Mouse (Mus musculus) adrenal gland, postnatal 14 days (tissue): Measurements from ENCODE around the gene Hist1h3g. TPM values are rescaled to one million over a fixed set of nuclear protein-coding genes. Genes with fewer than 3 reads are reported as not detected.
A peak's percentile ranks its signal among the peaks of the same experiment; 100 is the strongest.

ENCODE experiments used
- DNase-seq: peaks from one replicate; pipeline ENCODE4 v3.0.0; 2021; ENCODE audit warnings: mixed read lengths
- total RNA-seq: library from RNA; stranded (reverse); gene quantifications from 2 replicates; pipeline ENCODE4 v1.2.3, GENCODE M21; 2021

Hist1h3g gene
- total RNA-seq, 1 experiment from 2014 or later: 80.0 TPM

- DNase-seq: no peak
These were observed 19.2 kb upstream of the Hist1h3g start for GRCm38 (mm10) chr13:23515826-23516620.

GRCm38 (mm10) chr13:23516822-23517602 is 18.2 kb upstream of the Hist1h3g start:
- DNase-seq: peak; percentile 80

- peak; percentile 90 for DNase-seq
These were observed 17.5 kb upstream of the Hist1h3g start for GRCm38 (mm10) chr13:23517603-23518294.

- no peak for DNase-seq
These were observed 17.0 kb upstream of the Hist1h3g start for GRCm38 (mm10) chr13:23518295-23518603.

DNA sequence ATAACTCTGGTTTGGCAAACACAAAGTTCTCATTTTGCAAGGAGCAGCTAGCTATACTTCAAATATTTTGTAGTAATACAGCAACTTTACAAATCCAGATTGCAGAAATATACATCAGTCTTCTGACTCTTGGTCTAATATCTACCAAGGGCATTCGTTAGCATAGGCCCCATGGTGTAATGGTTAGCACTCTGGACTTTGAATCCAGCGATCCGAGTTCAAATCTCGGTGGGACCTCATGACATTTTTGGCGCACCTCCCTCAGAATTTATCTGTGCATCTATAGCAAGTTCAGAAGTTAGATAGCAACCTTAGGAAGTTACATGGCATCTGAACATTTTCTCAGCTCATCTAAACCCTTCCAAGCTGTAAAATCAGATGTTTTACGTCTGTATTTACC is 16.3 kb upstream of the Hist1h3g start:
- peak; percentile 84 for DNase-seq

- peak; percentile 85 for DNase-seq
These were observed 15.8 kb upstream of the Hist1h3g start for GRCm38 (mm10) chr13:23519416-23519815.

GRCm38 (mm10) chr13:23521703-23522102 is 13.5 kb upstream of the Hist1h3g start:
- peak; percentile 89 for DNase-seq

- no peak for DNase-seq
These were observed 11.2 kb upstream of the Hist1h3g start for GRCm38 (mm10) chr13:23523976-23524375.

GRCm38 (mm10) chr13:23524654-23525053 is 10.6 kb upstream of the Hist1h3g start:
- peak; percentile 87 for DNase-seq

- DNase-seq: no peak
These were observed 9.3 kb upstream of the Hist1h3g start for GRCm38 (mm10) chr13:23525901-23526300.

DNA sequence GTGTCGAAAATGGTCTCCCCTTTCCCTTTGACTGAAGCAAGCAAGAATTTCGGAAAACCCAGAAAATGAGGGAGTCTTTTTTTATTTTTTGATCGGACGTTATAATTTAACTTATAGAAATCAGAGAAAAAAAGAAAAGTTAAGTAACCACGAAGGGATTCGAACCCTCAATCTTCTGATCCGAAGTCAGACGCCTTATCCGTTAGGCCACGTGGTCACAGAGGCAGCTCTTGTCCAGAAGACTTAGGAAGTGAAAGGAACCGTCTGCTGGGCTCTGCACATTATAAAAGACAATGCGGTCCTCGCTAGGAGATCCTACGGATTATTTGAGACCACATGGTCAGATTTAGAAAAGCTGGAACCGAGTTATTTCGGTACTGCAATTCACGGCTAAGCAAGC is 8.9 kb upstream of the Hist1h3g start:
- peak; percentile 93 for DNase-seq

DNA sequence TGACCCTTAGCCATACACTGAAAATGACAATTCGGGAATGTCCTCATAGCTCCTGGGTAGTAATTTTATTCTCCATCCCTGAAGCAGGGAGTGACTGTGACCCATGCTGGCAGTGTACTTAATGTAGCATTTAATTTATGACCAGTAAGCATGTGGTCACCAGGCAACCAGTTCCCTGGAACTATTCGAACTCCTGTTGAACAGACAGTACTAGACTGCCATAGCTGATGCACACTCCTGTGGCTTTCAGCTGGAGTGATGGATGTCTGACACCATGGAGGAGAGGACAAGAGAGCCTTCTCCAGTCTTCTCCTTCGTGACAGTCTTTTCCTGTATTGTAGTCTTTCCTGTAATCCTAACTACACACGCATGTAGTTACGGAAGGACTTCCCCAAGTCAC is 6.2 kb upstream of the Hist1h3g start:
- DNase-seq: no peak

DNA sequence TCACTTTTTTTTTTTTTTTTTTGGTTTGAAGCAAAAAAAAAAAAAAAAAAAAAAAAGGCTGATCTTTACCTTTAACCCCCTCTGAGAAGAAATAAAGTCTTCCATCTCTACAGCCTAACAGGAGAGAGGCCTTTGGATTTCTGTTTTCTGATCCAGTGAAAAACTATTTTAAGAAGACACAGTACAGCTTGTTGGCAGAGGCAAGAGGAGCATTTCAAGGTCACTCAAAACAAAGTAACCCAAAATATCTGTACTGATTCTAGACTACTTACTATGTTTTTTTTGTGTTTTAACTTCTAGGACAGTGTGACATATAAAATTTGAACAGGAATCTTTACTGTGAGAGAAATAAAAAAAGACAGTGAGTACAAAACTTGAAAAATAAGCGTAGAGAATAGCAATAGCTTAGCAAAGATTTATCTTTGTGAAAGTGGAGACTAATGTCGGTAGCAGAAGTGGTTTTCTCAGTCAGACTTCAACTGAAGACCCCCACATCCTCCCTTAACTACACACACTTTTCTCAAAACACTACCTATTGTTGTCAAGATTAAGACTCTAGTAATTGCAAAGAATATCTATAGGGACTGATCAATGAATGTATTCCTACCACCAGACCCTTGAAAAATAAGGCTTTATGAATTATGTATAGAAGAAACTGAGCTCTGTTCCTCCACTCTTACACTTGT is 5.6 kb upstream of the Hist1h3g start:
- DNase-seq: no peak

DNA sequence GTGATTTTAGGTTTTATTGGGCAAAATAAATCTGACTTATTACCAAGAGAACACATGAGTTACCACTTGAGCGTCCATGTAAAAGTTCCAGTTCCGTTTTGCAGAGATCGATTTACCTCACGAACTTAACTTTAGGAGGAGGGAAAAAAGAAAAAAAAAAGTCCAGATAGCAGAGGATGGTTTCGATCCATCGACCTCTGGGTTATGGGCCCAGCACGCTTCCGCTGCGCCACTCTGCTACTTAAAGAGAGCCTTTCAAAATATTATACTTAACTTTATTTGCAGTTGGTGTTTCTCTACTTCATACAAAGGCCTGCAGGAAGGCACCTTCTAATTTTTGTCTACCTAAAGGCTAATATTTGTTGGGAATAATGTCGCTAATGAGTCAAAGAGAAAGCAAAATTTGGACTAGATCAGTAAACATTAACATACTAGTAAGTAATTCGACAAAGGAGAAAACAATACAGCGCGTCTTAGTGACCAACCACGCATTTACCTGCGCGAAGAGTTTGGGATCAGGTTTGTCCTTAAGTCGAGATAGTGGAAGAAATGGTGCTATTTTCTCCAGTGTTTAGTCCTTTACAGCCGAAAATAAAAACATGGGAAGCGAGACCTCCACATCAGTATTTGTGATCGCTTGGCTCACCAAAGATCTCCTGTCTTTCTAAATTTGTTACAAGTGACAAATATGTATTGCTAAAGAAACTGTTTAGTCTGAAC is 4.9 kb upstream of the Hist1h3g start:
- DNase-seq: peak; percentile 68

DNA sequence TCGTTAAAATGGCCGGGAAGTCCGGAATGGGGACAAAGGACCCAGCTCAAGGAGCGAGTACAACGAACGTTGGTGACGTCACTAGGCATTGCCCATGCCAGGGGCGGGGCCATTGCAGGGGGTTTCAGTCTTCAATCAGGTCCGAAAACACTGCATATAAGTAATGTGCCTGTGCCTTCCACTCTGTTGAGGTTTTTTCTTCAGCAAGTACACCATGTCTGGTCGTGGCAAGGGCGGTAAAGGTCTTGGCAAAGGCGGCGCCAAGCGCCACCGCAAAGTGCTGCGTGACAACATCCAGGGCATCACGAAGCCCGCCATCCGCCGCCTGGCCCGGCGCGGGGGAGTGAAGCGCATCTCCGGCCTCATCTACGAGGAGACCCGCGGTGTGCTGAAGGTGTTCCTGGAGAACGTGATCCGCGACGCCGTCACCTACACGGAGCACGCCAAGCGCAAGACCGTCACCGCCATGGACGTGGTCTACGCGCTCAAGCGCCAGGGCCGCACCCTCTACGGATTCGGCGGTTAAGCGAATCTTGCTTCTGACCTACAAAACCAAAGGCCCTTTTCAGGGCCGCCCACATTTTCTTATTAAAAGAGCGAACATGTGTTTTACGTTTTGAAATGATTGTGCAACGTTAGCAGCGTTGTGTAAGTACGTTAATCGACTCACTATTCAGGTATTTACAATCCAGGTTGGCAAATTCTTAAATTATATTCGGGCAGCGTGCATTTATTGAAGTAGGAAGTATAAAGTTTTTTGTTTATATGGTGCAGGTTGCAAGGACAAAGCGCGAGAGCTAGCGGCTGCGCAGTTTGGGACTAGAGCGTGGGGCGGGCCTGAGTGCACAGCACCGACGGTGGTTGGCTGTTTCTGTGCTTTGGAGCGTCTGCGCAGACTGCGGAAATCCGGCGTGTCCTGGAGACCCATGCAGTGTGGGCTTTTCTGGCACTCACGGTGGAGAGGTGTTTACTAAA is 4.0 kb upstream of the Hist1h3g start, which contains the start of gene Hist1h4h:
TSS of gene Hist1h4h (plus strand) at position 150 of the 975 bp plus-strand sequence.
- DNase-seq: peak; percentile 98

DNA sequence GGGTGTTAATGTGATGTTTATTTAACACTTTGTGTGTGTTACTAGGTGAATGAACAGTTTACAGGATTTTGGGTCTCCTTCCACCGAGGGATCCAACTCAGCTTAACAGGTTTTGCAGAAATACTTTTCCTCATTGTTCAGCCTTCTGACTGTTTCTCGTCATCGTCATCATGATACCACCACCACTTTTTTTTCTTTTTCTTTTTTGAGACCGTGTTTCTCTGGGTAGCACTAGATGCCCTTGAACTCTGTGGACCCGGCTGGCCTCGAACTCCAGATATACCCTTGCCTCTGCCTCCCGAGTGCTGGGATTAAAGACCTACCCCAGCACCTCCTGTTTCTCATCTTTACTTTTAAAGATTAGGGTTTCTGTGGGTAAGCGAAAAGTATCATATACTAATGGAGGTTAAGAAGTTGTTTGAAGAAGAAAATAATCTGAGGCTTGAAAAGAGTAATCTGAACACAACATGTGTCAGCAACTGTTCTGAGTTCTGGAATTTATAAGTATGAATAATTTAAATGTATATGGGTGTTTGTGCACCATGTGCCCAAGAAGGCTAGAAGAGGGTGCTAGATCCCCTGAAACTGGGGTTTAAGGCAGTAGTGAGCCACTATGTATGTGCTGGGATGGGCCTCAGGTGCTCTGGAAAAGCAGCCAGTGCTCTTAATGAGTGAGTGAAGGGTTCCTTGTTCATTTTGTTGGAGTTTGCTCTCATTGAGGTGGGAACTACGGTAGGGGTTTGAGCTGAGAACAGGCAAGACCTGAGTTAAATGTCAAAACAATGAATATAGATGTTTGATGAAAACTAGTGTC is 2.8 kb upstream of the Hist1h3g start:
- no peak for DNase-seq

- DNase-seq: peak; percentile 76
These were observed 1.5 kb upstream of the Hist1h3g start, which contains the start of gene Hist1h2af for GRCm38 (mm10) chr13:23533560-23534367. Hist1h2af (plus strand) TSS chr13:23533906.

DNA sequence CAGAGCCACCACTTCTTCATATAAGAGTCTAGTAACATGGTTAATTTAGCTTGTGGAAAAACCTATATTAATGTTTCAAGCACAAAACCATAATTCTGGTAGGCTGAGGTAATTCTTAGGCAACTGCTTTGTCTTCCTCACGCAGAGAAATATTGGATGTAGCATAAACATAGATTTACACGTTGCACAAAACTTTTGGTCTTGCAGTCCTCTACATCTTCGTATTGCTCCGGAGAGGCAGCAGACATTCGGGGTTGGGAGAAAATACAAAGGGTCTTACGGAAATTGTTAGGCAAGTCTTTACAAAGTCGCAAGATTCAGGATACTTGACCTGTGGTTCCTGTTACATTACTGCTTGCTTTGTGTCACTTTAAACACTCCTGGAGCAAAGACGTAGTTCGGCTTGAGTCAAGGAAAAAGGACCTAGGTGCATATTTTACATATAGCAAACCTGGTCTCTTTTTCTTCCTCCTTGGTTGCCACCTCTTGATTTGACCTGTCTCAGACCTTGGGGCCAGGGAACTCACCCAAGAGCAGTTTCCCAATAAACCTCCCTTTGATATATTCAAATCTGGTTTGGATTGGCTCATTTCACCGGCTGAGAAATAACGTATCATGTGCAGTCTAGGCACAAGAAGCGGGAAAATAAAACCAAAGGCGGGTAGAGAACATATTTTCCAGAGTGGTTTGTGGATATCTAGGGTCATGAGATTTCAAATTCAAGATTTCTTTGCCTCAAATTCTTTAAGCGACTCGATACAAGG is 672 bp upstream of the Hist1h3g start:
- peak; percentile 59 for DNase-seq
